Mouse (Mus musculus) liver, adult 2 months (tissue): Measurements from ENCODE around the gene Zbtb33. TPM values are rescaled to one million over a fixed set of nuclear protein-coding genes. Genes with fewer than 3 reads are reported as not detected.
"Not testable (repeated sequence)": the region's sequence is repeated elsewhere in the genome, so short reads cannot be mapped to it uniquely, and the experiment has no call there.

Experiments used
- DNase-seq: peaks from one replicate; pipeline ENCODE4 v3.0.0-alpha.2; 2011; ENCODE audit warnings: low read depth, low spot score; ENCODE audit errors: extremely low read depth
- H3K27ac ChIP-seq: fragments of 200-500 bp; replicated peaks from 2 replicates; pipeline ENCODE4 v1.5.1; 2012; ENCODE audit warnings: low read depth, mild to moderate bottlenecking, control low read depth, inconsistent platforms, low read length; ENCODE audit not compliant: insufficient read depth
- H3K27me3 ChIP-seq: fragments of 200-500 bp; 2 replicates; pipeline ENCODE4 v1.6.1; 2012; ENCODE audit warnings: mild to moderate bottlenecking, moderate library complexity, low read length, inconsistent platforms; ENCODE audit not compliant: control insufficient read depth, insufficient read depth
- H3K36me3 ChIP-seq: fragments of 200-500 bp; 2 replicates; pipeline ENCODE4 v1.6.1; 2012; ENCODE audit warnings: low read length, inconsistent platforms; ENCODE audit not compliant: control insufficient read depth, insufficient read depth
- H3K4me1 ChIP-seq: fragments of 200-500 bp; 2 replicates; pipeline ENCODE4 v1.6.1; 2011; ENCODE audit warnings: low read length; ENCODE audit not compliant: control insufficient read depth, insufficient read depth
- H3K4me3 ChIP-seq: fragments of 200-500 bp; 2 replicates; pipeline ENCODE4 v1.5.1; 2011; ENCODE audit warnings: low read depth, mild to moderate bottlenecking, control low read depth, low read length, moderate library complexity; ENCODE audit not compliant: insufficient read depth
- H3K79me2 ChIP-seq: fragments of 200-500 bp; 2 replicates; pipeline ENCODE4 v1.6.1; 2012; ENCODE audit warnings: inconsistent platforms, mild to moderate bottlenecking, low read length, moderate library complexity; ENCODE audit not compliant: control insufficient read depth, insufficient read depth
- H3K9ac ChIP-seq: fragments of 200-500 bp; 2 replicates; pipeline ENCODE4 v1.6.1; 2012; ENCODE audit warnings: low read depth, mild to moderate bottlenecking, control low read depth, inconsistent platforms, low read length
- CTCF ChIP-seq: fragments of 200-500 bp; IDR thresholded peaks from 2 replicates; pipeline ENCODE4 v1.5.1; 2011; ENCODE audit warnings: low read depth, low read length, control low read depth
- POLR2A ChIP-seq: fragments of 200-500 bp; IDR thresholded peaks from 2 replicates; pipeline ENCODE4 v1.6.1; 2011; ENCODE audit warnings: low read length, control low read depth; ENCODE audit not compliant: insufficient read depth; ENCODE audit errors: extremely low read depth
- WGBS: fragments of 180-500 bp; shearing (Covaris S2); methylation state at CpG from one replicate; pipeline ENCODE4 v1.1.7; 2018; 5-methylcytosine and 5-hydroxymethylcytosine counted together
- polyA plus RNA-seq: library from polyadenylated mRNA; depleted of rRNA; stranded (reverse); fragments of >200 nt; gene quantifications from 2 replicates; pipeline ENCODE4 v1.2.3, GENCODE M21; 2012; rRNA removed
- total RNA-seq: library from RNA; depleted of rRNA; stranded (reverse); fragments of >200 nt; gene quantifications from 2 replicates; pipeline ENCODE4 v1.2.3, GENCODE M21; 2014; rRNA removed

The Zbtb33 gene
- total RNA-seq (15.8 and 17.6 TPM in 2 replicates), polyA plus RNA-seq (2.4 and 2.8 TPM in 2 replicates)

- Histone ChIP-seq H3K79me2 (peaks cover 8% of the 10 kb centered on the region; the same call in 1 of the 2 replicates), H3K4me3 (peak within 1 kb of the TSS; percentile 95), H3K9ac (peak within 1 kb of the TSS; percentile 93), H3K36me3 (peaks cover 15% of the 10 kb centered on the region), H3K27ac (peak within 1 kb of the TSS; percentile 82), H3K27me3 (no peaks in the 10 kb centered on the region), H3K4me1 (peaks cover 4% of the 10 kb centered on the region; the same call in 1 of the 2 replicates)
- peak; percentile 43; the same call in 1 of the 2 replicates for TF ChIP-seq POLR2A
- peak; percentile 76 for TF ChIP-seq CTCF
- DNase-seq = peak; percentile 72
- WGBS = under 1% methylated on average over 34 of the region's 72 CpGs
Observed at GRCm38 (mm10) chrX:38189552-38190457, at the start of gene Zbtb33. Gene Zbtb33 (plus strand): TSS chrX:38189793.

DNA sequence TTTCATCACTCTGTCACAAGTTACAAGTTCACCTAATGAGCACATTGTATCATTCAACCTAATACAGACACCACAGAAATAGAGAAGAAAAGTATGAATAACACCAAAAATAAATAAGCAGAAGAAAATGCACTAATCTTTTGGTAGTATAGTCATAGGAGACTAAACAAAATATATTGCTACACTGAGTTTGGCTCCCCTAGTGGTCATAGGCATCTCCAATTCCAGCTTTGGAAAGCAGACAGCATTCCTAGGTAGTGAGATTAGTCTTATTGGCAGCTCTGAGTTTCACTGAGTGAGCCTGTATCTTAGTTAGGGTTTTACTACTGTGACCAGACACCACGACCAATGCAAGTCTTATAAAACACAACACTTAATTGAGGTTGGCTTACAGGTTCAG is 30.5 kb upstream of the Zbtb33 start:
- Histone ChIP-seq H3K36me3 (no peaks in the 10 kb centered on the region), H3K79me2 (no peaks in the 10 kb centered on the region), H3K4me3 (no peak overlapping the region), H3K4me1 (no peaks in the 10 kb centered on the region), H3K9ac (no peak overlapping the region), H3K27ac (no peak overlapping the region), H3K27me3 (no peaks in the 10 kb centered on the region)
- TF ChIP-seq POLR2A (no peak), CTCF (no peak)
- WGBS = 75% methylated on average over 1 of the region's 1 CpGs
- no peak for DNase-seq

GRCm38 (mm10) chrX:38165315-38165714 is 24.3 kb upstream of the Zbtb33 start:
- WGBS = 87% methylated on average over 3 of the region's 3 CpGs

DNA sequence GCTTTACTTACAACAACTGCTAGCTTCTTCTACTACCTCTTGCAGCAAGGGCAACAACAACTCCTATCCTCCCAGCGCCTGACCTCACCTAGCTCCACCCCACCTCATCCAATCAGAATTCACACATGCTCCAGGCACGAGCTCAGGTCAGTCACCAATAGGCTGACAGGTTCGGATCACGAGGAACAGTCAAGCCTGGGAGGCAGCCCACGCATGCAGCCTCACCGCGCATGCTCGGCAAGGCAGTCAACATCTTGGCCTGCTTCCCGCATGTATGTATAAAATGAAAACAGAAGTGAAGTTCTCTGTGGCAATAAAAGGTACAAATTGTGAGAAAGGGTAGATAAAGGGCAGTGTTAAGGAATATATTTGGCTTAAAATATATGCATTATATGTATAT is 23.5 kb upstream of the Zbtb33 start:
- Histone ChIP-seq H3K27ac (no peak overlapping the region), H3K4me3 (no peak overlapping the region), H3K27me3 (no peaks in the 10 kb centered on the region), H3K9ac (no peak overlapping the region), H3K79me2 (no peaks in the 10 kb centered on the region), H3K4me1 (no peaks in the 10 kb centered on the region), H3K36me3 (no peaks in the 10 kb centered on the region)
- TF ChIP-seq CTCF (no peak), POLR2A (no peak)
- WGBS = 75% methylated on average over 9 of the region's 9 CpGs
- no peak for DNase-seq

More at GRCm38 (mm10) chrX:38165315-38165714, 24.3 kb upstream of the Zbtb33 start:
- Histone ChIP-seq H3K9ac (no peak overlapping the region), H3K4me1 (no peaks in the 10 kb centered on the region), H3K79me2 (no peaks in the 10 kb centered on the region), H3K36me3 (no peaks in the 10 kb centered on the region), H3K27ac (no peak overlapping the region), H3K4me3 (no peak overlapping the region), H3K27me3 (no peaks in the 10 kb centered on the region)
- no peak for DNase-seq
- no peak for TF ChIP-seq POLR2A
- TF ChIP-seq CTCF = no peak

GRCm38 (mm10) chrX:38166592-38166991 is 23.0 kb upstream of the Zbtb33 start:
- H3K4me3 ChIP-seq = no peak overlapping the region
- no peaks in the 10 kb centered on the region for H3K27me3 ChIP-seq
- no peak overlapping the region for H3K9ac ChIP-seq
- 82% methylated on average over 4 of the region's 4 CpGs for WGBS
- no peak overlapping the region for H3K27ac ChIP-seq
- DNase-seq = no peak
- H3K79me2 ChIP-seq = no peaks in the 10 kb centered on the region
- no peaks in the 10 kb centered on the region for H3K36me3 ChIP-seq
- no peaks in the 10 kb centered on the region for H3K4me1 ChIP-seq
- TF ChIP-seq POLR2A = no peak
- no peak for TF ChIP-seq CTCF

DNA sequence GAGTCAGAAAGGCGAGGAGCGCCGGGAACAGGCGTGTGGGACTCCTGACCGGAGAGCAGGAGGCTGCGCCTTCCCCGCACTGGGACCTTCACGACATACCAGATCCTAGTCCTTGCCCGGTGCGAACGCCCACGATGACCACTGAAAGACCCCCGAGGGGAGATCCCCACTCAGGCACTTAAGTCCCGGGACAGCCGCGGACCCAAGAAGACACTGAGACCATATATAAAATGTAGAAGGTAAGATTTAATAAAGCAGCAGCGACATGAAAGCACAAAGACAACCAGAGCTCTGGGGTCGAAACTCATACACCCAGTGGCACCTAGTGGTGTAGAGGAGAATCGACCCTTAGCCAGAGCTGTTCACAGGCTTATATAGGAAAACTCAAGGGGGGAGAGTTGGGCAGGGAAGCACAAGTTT is 9.7 kb upstream of the Zbtb33 start:
- not testable (repeated sequence) for H3K27ac ChIP-seq, H3K9ac ChIP-seq, H3K27me3 ChIP-seq, H3K79me2 ChIP-seq, H3K36me3 ChIP-seq, H3K4me1 ChIP-seq
- peak overlapping the region; percentile 51; the same call in 1 of the 2 replicates for H3K4me3 ChIP-seq
- peak; percentile 20; the same call in 1 of the 2 replicates for TF ChIP-seq CTCF
- WGBS = 23% methylated on average over 19 of the region's 19 CpGs
- peak; percentile 23 for DNase-seq
